In genomic region chr6:84726876-84727275, GRCm38 (mm10) we compare ENCODE assay signal across 28 mouse cellular contexts.
DNase-seq lines count a peak whose midpoint lies in the region; ATAC-seq and TF ChIP-seq lines count a peak whose summit lies in the region.
"Had no signal": no experiment of that assay in that cellular context is flagged by ENCODE, and none has a peak within 500 bp of the region (broad histone marks: within the 10 kb centered on the region; RNA-seq: fewer than 3 reads in every experiment).

No protein-coding gene starts in this region.

- no peaks in the 10 kb centered on the region for H3K27me3 ChIP-seq in midbrain, embryonic 14.5 days (ENCODE audit: control insufficient read depth, insufficient read depth, low read length)
- H3K27me3 ChIP-seq: embryonic facial prominence, embryonic 15.5 days; forebrain, embryonic 12.5 days; heart, embryonic 13.5 days; hindbrain, embryonic 15.5 days; kidney, embryonic 15.5 days; midbrain, embryonic 13.5 days; Patski had no signal

- no peak for TF ChIP-seq POLR2A in lung, adult 2 months (IDR thresholded peaks at IDR 0.05; ENCODE audit: borderline replicate concordance, extremely low read depth, low read depth, low read length)

- no peak for ATAC-seq in midbrain, embryonic 14.5 days (ENCODE audit: low FRiP score, low TSS enrichment)
- ATAC-seq: midbrain, embryonic 13.5 days; Patski had no signal

- no peaks in the 10 kb centered on the region for H3K4me1 ChIP-seq in lung, adult 2 months (ENCODE audit: control insufficient read depth, insufficient read depth, low read length)
- no peaks in the 10 kb centered on the region for H3K4me1 ChIP-seq in midbrain, embryonic 14.5 days (ENCODE audit: control insufficient read depth, insufficient read depth, low read length)
- H3K4me1 ChIP-seq: embryonic facial prominence, embryonic 15.5 days; forebrain, embryonic 12.5 days; heart, embryonic 13.5 days; hindbrain, embryonic 10.5 days; hindbrain, embryonic 15.5 days; kidney, embryonic 15.5 days; megakaryocyte, embryonic 14.5 days; midbrain, embryonic 13.5 days had no signal

- TF ChIP-seq CTCF in lung, adult 2 months (IDR thresholded peaks at IDR 0.05; ENCODE audit: insufficient read depth, low read length): no peak

- H3K27ac ChIP-seq in midbrain, embryonic 14.5 days (replicated peaks; ENCODE audit: low read depth, low read length): no peak overlapping the region
- H3K27ac ChIP-seq: embryonic facial prominence, embryonic 15.5 days; forebrain, embryonic 12.5 days; heart, adult 2 months; heart, embryonic 13.5 days; hindbrain, embryonic 10.5 days; hindbrain, embryonic 15.5 days; kidney, embryonic 15.5 days; liver, embryonic 14.5 days; midbrain, embryonic 13.5 days had no signal

- H3K36me3 ChIP-seq in midbrain, embryonic 14.5 days (ENCODE audit: control insufficient read depth, insufficient read depth, low read length): no peaks in the 10 kb centered on the region
- H3K36me3 ChIP-seq: embryonic facial prominence, embryonic 15.5 days; forebrain, embryonic 12.5 days; heart, embryonic 13.5 days; hindbrain, embryonic 10.5 days; hindbrain, embryonic 15.5 days; kidney, embryonic 15.5 days; midbrain, embryonic 13.5 days had no signal

- intact Hi-C loops in heart, postnatal 10 days (cut with DNase I): no loop called here
- intact Hi-C loops in left cerebral cortex, postnatal 10 days (cut with DNase I): no loop called here

- 0 out of 2 replicates have a peak, but pooled peaks cover 6% of the 10 kb centered on the region for H3K9me3 ChIP-seq in midbrain, embryonic 14.5 days (ENCODE audit: control insufficient read depth, low read length)
- H3K9me3 ChIP-seq: forebrain, embryonic 12.5 days; midbrain, embryonic 13.5 days had no signal

- H3K4me3 ChIP-seq in lung, adult 2 months (replicated peaks; ENCODE audit: extremely low read depth, low read depth, low read length): no peak overlapping the region
- H3K4me3 ChIP-seq in midbrain, embryonic 14.5 days (replicated peaks; ENCODE audit: low read depth, low read length): no peak overlapping the region
- H3K4me3 ChIP-seq: embryonic facial prominence, embryonic 15.5 days; forebrain, embryonic 12.5 days; heart, adult 2 months; heart, embryonic 13.5 days; hindbrain, embryonic 10.5 days; hindbrain, embryonic 15.5 days; kidney, embryonic 15.5 days; megakaryocyte, embryonic 14.5 days; midbrain, embryonic 13.5 days had no signal

- H3K9ac ChIP-seq in midbrain, embryonic 14.5 days (replicated peaks; ENCODE audit: low read length): no peak overlapping the region
- H3K9ac ChIP-seq: embryonic facial prominence, embryonic 15.5 days; forebrain, embryonic 12.5 days; heart, embryonic 13.5 days; hindbrain, embryonic 15.5 days; kidney, embryonic 15.5 days; liver, embryonic 14.5 days; midbrain, embryonic 13.5 days had no signal

- peak; percentile 2 to 11 for DNase-seq in heart, postnatal 10 days
- no peak for DNase-seq in heart, adult 9 months (ENCODE audit: low spot score in 2 of 2)
- DNase-seq in lung, postnatal 10 days: peak; percentile 15
- DNase-seq in lung, adult 2 months: no peak
- DNase-seq in adipocyte (ENCODE audit: low spot score): peak; percentile 78
- no peak for DNase-seq in midbrain, embryonic 14.5 days
- DNase-seq in left cerebral cortex, postnatal 10 days (ENCODE audit: extremely low spot score in 1 of 2, low spot score in 2 of 2): no peak
- DNase-seq: adrenal gland, postnatal 14 days; B cell, adult 2 months; cerebellum, adult 18-20 months; cerebellum, postnatal 10 days; heart, adult 2 months; heart, postnatal 14 days; kidney, adult 18-20 months; kidney, postnatal 25 days; left cerebral cortex, postnatal 4 days; liver; thymus, postnatal 4 days had no signal

- H3K4me2 ChIP-seq in midbrain, embryonic 14.5 days (ENCODE audit: low read length): no peak overlapping the region
- H3K4me2 ChIP-seq: embryonic facial prominence, embryonic 15.5 days; forebrain, embryonic 12.5 days; heart, embryonic 13.5 days; hindbrain, embryonic 15.5 days; kidney, embryonic 15.5 days; midbrain, embryonic 13.5 days had no signal

Comparison
In these comparisons a context has a peak if more than half of its experiments do, and no peak if none do; other contexts are left out.
1. DNase-seq: peak in heart, postnatal 10 days (2 of 2), lung, postnatal 10 days (single experiment) and adipocyte (single experiment); none in heart, adult 9 months (0 of 2), lung, adult 2 months (single experiment), midbrain, embryonic 14.5 days (single experiment) and left cerebral cortex, postnatal 10 days (0 of 2).